Mouse (Mus musculus) thymus, adult 2 months (tissue): ENCODE measurements around the gene Rnf220. TPM values are rescaled to one million over a fixed set of nuclear protein-coding genes. Genes with fewer than 3 reads are reported as not detected.

ENCODE experiments used
- DNase-seq: peaks from one replicate; pipeline ENCODE4 v3.0.0; 2021
- H3K27ac ChIP-seq: fragments of 200-500 bp; 2 replicates; pipeline ENCODE4 v1.5.1; 2012; ENCODE audit warnings: low read length, control low read depth; ENCODE audit not compliant: control insufficient read depth, insufficient read depth
- H3K27me3 ChIP-seq: fragments of 200-500 bp; 2 replicates; pipeline ENCODE4 v1.6.1; 2012; ENCODE audit warnings: mild to moderate bottlenecking, low read length, moderate library complexity, mixed read lengths; ENCODE audit not compliant: control insufficient read depth, insufficient read depth
- H3K36me3 ChIP-seq: fragments of 200-500 bp; 2 replicates; pipeline ENCODE4 v1.6.1; 2012; ENCODE audit warnings: mild to moderate bottlenecking, low read length, moderate library complexity; ENCODE audit not compliant: control insufficient read depth, insufficient read depth
- H3K4me1 ChIP-seq: fragments of 200-500 bp; replicated peaks from 2 replicates; pipeline ENCODE4 v1.6.1; 2012; ENCODE audit warnings: low read length; ENCODE audit not compliant: control insufficient read depth, insufficient read depth
- H3K4me3 ChIP-seq: fragments of 200-500 bp; 2 replicates; pipeline ENCODE4 v1.5.1; 2012; ENCODE audit warnings: mild to moderate bottlenecking, low read length, control low read depth, moderate library complexity; ENCODE audit not compliant: control insufficient read depth, insufficient read depth
- CTCF ChIP-seq: fragments of 200-500 bp; IDR thresholded peaks from 2 replicates; pipeline ENCODE4 v1.5.1; 2012; ENCODE audit warnings: mild to moderate bottlenecking, control low read depth, low read length, moderate library complexity, borderline replicate concordance; ENCODE audit not compliant: control insufficient read depth, poor library complexity, insufficient read depth; ENCODE audit errors: extremely low read depth
- POLR2A ChIP-seq: fragments of 200-500 bp; IDR thresholded peaks from 2 replicates; pipeline ENCODE4 v1.6.1; 2012; ENCODE audit warnings: mild to moderate bottlenecking, low read length, control low read depth, moderate library complexity; ENCODE audit not compliant: control insufficient read depth, poor library complexity, insufficient read depth; ENCODE audit errors: extremely low read depth
- WGBS: fragments of 180-500 bp; shearing (Covaris S2); methylation state at CpG from one replicate; pipeline ENCODE4 v1.1.7; 2018; 5-methylcytosine and 5-hydroxymethylcytosine counted together
- polyA plus RNA-seq: library from polyadenylated mRNA; depleted of rRNA; stranded (reverse); fragments of >200 nt; gene quantifications from 2 replicates; pipeline ENCODE4 v1.2.3, GENCODE M21; 2012

Gene Rnf220
- polyA plus RNA-seq, 1 experiment: 178 TPM

GRCm38 (mm10) chr4:117482103-117482502 is 14.7 kb downstream of the Rnf220 start:
- H3K27ac ChIP-seq: no peak overlapping the region
- WGBS: 79% methylated on average over 5 of the region's 5 CpGs
- no peaks in the 10 kb centered on the region; the same call in 1 of the 2 replicates for H3K27me3 ChIP-seq
- peaks cover 48% of the 10 kb centered on the region for H3K4me1 ChIP-seq
- no peak for DNase-seq
- no peaks in the 10 kb centered on the region for H3K36me3 ChIP-seq
- no peak overlapping the region for H3K4me3 ChIP-seq
- no peak for TF ChIP-seq POLR2A

- WGBS: 71% methylated on average over 11 of the region's 11 CpGs
- DNase-seq: no peak
- H3K27ac ChIP-seq: no peak overlapping the region
- no peaks in the 10 kb centered on the region for H3K36me3 ChIP-seq
- H3K27me3 ChIP-seq: no peaks in the 10 kb centered on the region; the same call in 1 of the 2 replicates
- no peak for TF ChIP-seq CTCF
- TF ChIP-seq POLR2A: no peak
- no peak overlapping the region for H3K4me3 ChIP-seq
- peaks cover 53% of the 10 kb centered on the region for H3K4me1 ChIP-seq
Measured at GRCm38 (mm10) chr4:117480611-117481445, 16.0 kb downstream of the Rnf220 start.

GRCm38 (mm10) chr4:117479951-117480350 is 16.9 kb downstream of the Rnf220 start:
- no peaks in the 10 kb centered on the region; the same call in 1 of the 2 replicates for H3K27me3 ChIP-seq
- WGBS: 28% methylated on average over 6 of the region's 6 CpGs

GRCm38 (mm10) chr4:117478101-117478673 is 18.7 kb downstream of the Rnf220 start:
- no peaks in the 10 kb centered on the region; the same call in 1 of the 2 replicates for H3K27me3 ChIP-seq
- peak; percentile 81 for DNase-seq
- 1% methylated on average over 15 of the region's 15 CpGs for WGBS
- no peak overlapping the region for H3K27ac ChIP-seq
- H3K4me1 ChIP-seq: peaks cover 59% of the 10 kb centered on the region
- no peaks in the 10 kb centered on the region for H3K36me3 ChIP-seq
- peak overlapping the region; percentile 38 for H3K4me3 ChIP-seq
- TF ChIP-seq POLR2A (0 out of 2 replicates have a peak, but pooled peaks have one; percentile 22), CTCF (no peak)

More at GRCm38 (mm10) chr4:117479951-117480350, 16.9 kb downstream of the Rnf220 start:
- Histone ChIP-seq H3K27ac (no peak overlapping the region), H3K4me3 (no peak overlapping the region), H3K36me3 (no peaks in the 10 kb centered on the region), H3K4me1 (peaks cover 56% of the 10 kb centered on the region)
- DNase-seq: no peak
- no peak for TF ChIP-seq POLR2A
- TF ChIP-seq CTCF: no peak

- TF ChIP-seq CTCF: no peak
- no peak for TF ChIP-seq POLR2A
- no peak overlapping the region for H3K27ac ChIP-seq
- H3K4me1 ChIP-seq: peaks cover 66% of the 10 kb centered on the region
- no peaks in the 10 kb centered on the region; the same call in 1 of the 2 replicates for H3K27me3 ChIP-seq
- no peaks in the 10 kb centered on the region for H3K36me3 ChIP-seq
- H3K4me3 ChIP-seq: no peak overlapping the region
- 17% methylated on average over 5 of the region's 5 CpGs for WGBS
- no peak for DNase-seq
Measured at GRCm38 (mm10) chr4:117477401-117477800, 19.5 kb downstream of the Rnf220 start.

GRCm38 (mm10) chr4:117476777-117477176 is 20.1 kb downstream of the Rnf220 start:
- no peaks in the 10 kb centered on the region; the same call in 1 of the 2 replicates for H3K27me3 ChIP-seq
- 48% methylated on average over 4 of the region's 4 CpGs for WGBS
- H3K36me3 ChIP-seq: no peaks in the 10 kb centered on the region
- H3K4me3 ChIP-seq: no peak overlapping the region
- DNase-seq: no peak
- H3K27ac ChIP-seq: no peak overlapping the region
- peaks cover 66% of the 10 kb centered on the region for H3K4me1 ChIP-seq
- TF ChIP-seq CTCF (no peak), POLR2A (no peak)
